Mouse (Mus musculus) thymus, adult 2 months (tissue): ENCODE data around the gene Sowaha. TPM values are rescaled to one million over a fixed set of nuclear protein-coding genes. Genes with fewer than 3 reads are reported as not detected.

Experiments used
- DNase-seq: peaks from one replicate; pipeline ENCODE4 v3.0.0; 2021
- H3K27ac ChIP-seq: fragments of 200-500 bp; 2 replicates; pipeline ENCODE4 v1.5.1; 2012; ENCODE audit warnings: low read length, control low read depth; ENCODE audit not compliant: control insufficient read depth, insufficient read depth
- H3K27me3 ChIP-seq: fragments of 200-500 bp; 2 replicates; pipeline ENCODE4 v1.6.1; 2012; ENCODE audit warnings: mild to moderate bottlenecking, low read length, moderate library complexity, mixed read lengths; ENCODE audit not compliant: control insufficient read depth, insufficient read depth
- H3K36me3 ChIP-seq: fragments of 200-500 bp; 2 replicates; pipeline ENCODE4 v1.6.1; 2012; ENCODE audit warnings: mild to moderate bottlenecking, low read length, moderate library complexity; ENCODE audit not compliant: control insufficient read depth, insufficient read depth
- H3K4me1 ChIP-seq: fragments of 200-500 bp; replicated peaks from 2 replicates; pipeline ENCODE4 v1.6.1; 2012; ENCODE audit warnings: low read length; ENCODE audit not compliant: control insufficient read depth, insufficient read depth
- H3K4me3 ChIP-seq: fragments of 200-500 bp; 2 replicates; pipeline ENCODE4 v1.5.1; 2012; ENCODE audit warnings: mild to moderate bottlenecking, low read length, control low read depth, moderate library complexity; ENCODE audit not compliant: control insufficient read depth, insufficient read depth
- CTCF ChIP-seq: fragments of 200-500 bp; IDR thresholded peaks from 2 replicates; pipeline ENCODE4 v1.5.1; 2012; ENCODE audit warnings: mild to moderate bottlenecking, control low read depth, low read length, moderate library complexity, borderline replicate concordance; ENCODE audit not compliant: control insufficient read depth, poor library complexity, insufficient read depth; ENCODE audit errors: extremely low read depth
- POLR2A ChIP-seq: fragments of 200-500 bp; IDR thresholded peaks from 2 replicates; pipeline ENCODE4 v1.6.1; 2012; ENCODE audit warnings: mild to moderate bottlenecking, low read length, control low read depth, moderate library complexity; ENCODE audit not compliant: control insufficient read depth, poor library complexity, insufficient read depth; ENCODE audit errors: extremely low read depth
- WGBS: fragments of 180-500 bp; shearing (Covaris S2); methylation state at CpG from one replicate; pipeline ENCODE4 v1.1.7; 2018; 5-methylcytosine and 5-hydroxymethylcytosine counted together
- polyA plus RNA-seq: library from polyadenylated mRNA; depleted of rRNA; stranded (reverse); fragments of >200 nt; gene quantifications from 2 replicates; pipeline ENCODE4 v1.2.3, GENCODE M21; 2012

Gene Sowaha
- polyA plus RNA-seq, 1 experiment, result 0.18 TPM

- WGBS, result 96% methylated on average over 8 of the region's 8 CpGs
- H3K4me1 ChIP-seq, result no peaks in the 10 kb centered on the region
Measured at GRCm38 (mm10) chr11:53504376-53504775, 24.3 kb upstream of the Sowaha start.

GRCm38 (mm10) chr11:53503738-53504137, 23.7 kb upstream of the Sowaha start:
- Histone ChIP-seq H3K27ac (no peak overlapping the region), H3K4me3 (no peak overlapping the region), H3K36me3 (no peaks in the 10 kb centered on the region), H3K4me1 (no peaks in the 10 kb centered on the region), H3K27me3 (no peaks in the 10 kb centered on the region)
- TF ChIP-seq POLR2A (no peak), CTCF (no peak)
- no peak for DNase-seq
- 86% methylated on average over 5 of the region's 5 CpGs for WGBS

More at GRCm38 (mm10) chr11:53504376-53504775, 24.3 kb upstream of the Sowaha start:
- H3K27ac ChIP-seq, result no peak overlapping the region
- no peaks in the 10 kb centered on the region for H3K36me3 ChIP-seq
- H3K27me3 ChIP-seq, result no peaks in the 10 kb centered on the region
- TF ChIP-seq POLR2A, result no peak
- no peak for TF ChIP-seq CTCF
- no peak for DNase-seq
- no peak overlapping the region for H3K4me3 ChIP-seq

- Histone ChIP-seq H3K4me1 (peaks cover 3% of the 10 kb centered on the region), H3K4me3 (no peak overlapping the region), H3K36me3 (no peaks in the 10 kb centered on the region), H3K27ac (no peak overlapping the region), H3K27me3 (no peaks in the 10 kb centered on the region)
- DNase-seq, result no peak
- WGBS, result 64% methylated on average over 8 of the region's 8 CpGs
- TF ChIP-seq POLR2A (no peak), CTCF (no peak)
Measured at GRCm38 (mm10) chr11:53502039-53502765, 22.1 kb upstream of the Sowaha start.

GRCm38 (mm10) chr11:53500569-53500968, 20.5 kb upstream of the Sowaha start:
- H3K27ac ChIP-seq, result no peak overlapping the region
- DNase-seq, result no peak
- TF ChIP-seq POLR2A (no peak), CTCF (no peak)
- WGBS, result 42% methylated on average over 11 of the region's 11 CpGs
- no peak overlapping the region for H3K4me3 ChIP-seq
- peaks cover 8% of the 10 kb centered on the region for H3K4me1 ChIP-seq
- no peaks in the 10 kb centered on the region for H3K27me3 ChIP-seq
- no peaks in the 10 kb centered on the region for H3K36me3 ChIP-seq

- WGBS, result 3% methylated on average over 6 of the region's 6 CpGs
- no peak for TF ChIP-seq POLR2A
- TF ChIP-seq CTCF, result no peak
- peaks cover 8% of the 10 kb centered on the region for H3K4me1 ChIP-seq
- H3K36me3 ChIP-seq, result no peaks in the 10 kb centered on the region
- no peaks in the 10 kb centered on the region for H3K27me3 ChIP-seq
- peak overlapping the region; percentile 40; the same call in 1 of the 2 replicates for H3K27ac ChIP-seq
- no peak overlapping the region for H3K4me3 ChIP-seq
- DNase-seq, result peak; percentile 20
Measured at GRCm38 (mm10) chr11:53496946-53497345, 16.9 kb upstream of the Sowaha start.

- Histone ChIP-seq H3K27me3 (no peaks in the 10 kb centered on the region), H3K4me3 (no peak overlapping the region), H3K4me1 (peaks cover 8% of the 10 kb centered on the region), H3K27ac (no peak overlapping the region), H3K36me3 (no peaks in the 10 kb centered on the region)
- TF ChIP-seq POLR2A (no peak), CTCF (no peak)
- 94% methylated on average over 6 of the region's 6 CpGs for WGBS
- DNase-seq, result no peak
Measured at GRCm38 (mm10) chr11:53495417-53495816, 15.3 kb upstream of the Sowaha start.

- H3K27me3 ChIP-seq, result no peaks in the 10 kb centered on the region
Measured at GRCm38 (mm10) chr11:53493243-53493955, 13.3 kb upstream of the Sowaha start.

More at GRCm38 (mm10) chr11:53493243-53493955, 13.3 kb upstream of the Sowaha start:
- 90% methylated on average over 3 of the region's 3 CpGs for whole genome bisulfite sequencing
- H3K4me3 ChIP-seq, result no peak overlapping the region
- no peak for DNase-seq
- peaks cover 8% of the 10 kb centered on the region for H3K4me1 ChIP-seq
- H3K36me3 ChIP-seq, result no peaks in the 10 kb centered on the region
- no peak overlapping the region for H3K27ac ChIP-seq
- TF ChIP-seq CTCF, result no peak
- TF ChIP-seq POLR2A, result no peak
